Mouse (Mus musculus) embryonic fibroblast, embryonic 13.5 days (primary cell): ENCODE results near the gene Klk15. TPM values are rescaled to one million over a fixed set of nuclear protein-coding genes. Genes with fewer than 3 reads are reported as not detected.

Experiments
- H3K27ac ChIP-seq: 2 replicates; pipeline ENCODE4 v1.5.1; 2012; ENCODE audit warnings: low read length, control low read depth, inconsistent platforms; ENCODE audit not compliant: insufficient read depth
- H3K4me1 ChIP-seq: 2 replicates; pipeline ENCODE4 v1.6.1; 2011; ENCODE audit warnings: low read length; ENCODE audit not compliant: control insufficient read depth, insufficient read depth
- H3K4me3 ChIP-seq: 2 replicates; pipeline ENCODE4 v1.5.1; 2011; ENCODE audit warnings: mild to moderate bottlenecking, control low read depth, low read length; ENCODE audit not compliant: insufficient read depth
- CTCF ChIP-seq: IDR thresholded peaks from 2 replicates; pipeline ENCODE4 v1.5.1; 2011; ENCODE audit warnings: mild to moderate bottlenecking, control low read depth, low read length, moderate library complexity, borderline replicate concordance; ENCODE audit not compliant: insufficient read depth
- POLR2A ChIP-seq: IDR thresholded peaks from 2 replicates; pipeline ENCODE4 v1.6.1; 2011; ENCODE audit warnings: low read depth, mild to moderate bottlenecking, control low read depth, low read length, moderate library complexity
- polyA plus RNA-seq: library from polyadenylated mRNA; stranded (reverse); fragments of >200 nt; gene quantifications from 2 replicates; pipeline ENCODE4 v1.2.4, GENCODE M21; 2011; ENCODE audit warnings: low read depth; ENCODE audit not compliant: missing spikeins, insufficient read length

The Klk15 gene
- not detected in 2 replicates for polyA plus RNA-seq

DNA sequence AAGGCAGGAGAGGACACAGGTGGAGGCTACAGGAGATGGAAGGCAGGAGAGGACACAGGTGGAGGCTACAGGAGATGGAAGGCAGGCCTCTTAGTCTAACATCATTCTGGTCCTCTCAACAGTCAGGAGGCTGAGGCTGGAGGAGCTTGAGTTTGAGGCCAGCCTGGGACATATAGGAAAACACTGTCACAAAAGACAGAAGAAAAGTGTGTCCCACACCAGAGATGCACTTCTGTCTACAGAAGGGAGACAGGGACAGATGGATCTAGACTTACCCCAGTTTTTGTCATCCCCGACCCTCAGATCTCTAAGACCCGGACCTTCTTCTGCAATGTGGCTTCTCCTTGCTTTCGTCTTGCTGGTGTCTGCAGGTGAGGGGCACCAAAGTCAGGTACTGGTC is at the start of gene Klk15:
TSS of gene Klk15 (plus strand) at position 301 of the 400 bp plus-strand sequence.
- no peak within 1 kb of the TSS for H3K4me3 ChIP-seq
- no peaks in the 10 kb centered on the region for H3K4me1 ChIP-seq
- no peak within 1 kb of the TSS for H3K27ac ChIP-seq
- TF ChIP-seq POLR2A (no peak), CTCF (no peak)

DNA sequence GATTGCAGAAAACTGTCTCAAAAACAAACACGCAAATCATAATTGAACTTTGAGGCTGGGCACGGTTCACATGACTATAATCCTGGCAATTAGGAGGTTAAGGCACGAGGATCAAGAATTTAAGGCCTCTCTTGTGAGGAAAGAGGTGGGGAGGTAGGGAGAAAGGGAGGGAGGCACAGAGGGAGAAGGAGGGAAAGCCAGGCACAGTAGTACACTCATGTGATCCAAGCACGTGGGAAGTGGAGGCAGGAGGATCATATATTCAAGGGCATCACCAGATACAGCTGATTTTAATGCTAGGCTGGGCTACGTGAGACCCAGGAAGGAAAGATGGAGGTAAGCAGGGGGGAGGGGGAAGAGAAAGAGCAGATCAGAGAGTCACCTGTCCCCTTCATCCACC is 42.2 kb upstream of the Klk15 start:
- no peak for TF ChIP-seq POLR2A
- TF ChIP-seq CTCF, result no peak
- Histone ChIP-seq H3K4me1 (no peaks in the 10 kb centered on the region), H3K4me3 (no peak overlapping the region), H3K27ac (no peak overlapping the region)

DNA sequence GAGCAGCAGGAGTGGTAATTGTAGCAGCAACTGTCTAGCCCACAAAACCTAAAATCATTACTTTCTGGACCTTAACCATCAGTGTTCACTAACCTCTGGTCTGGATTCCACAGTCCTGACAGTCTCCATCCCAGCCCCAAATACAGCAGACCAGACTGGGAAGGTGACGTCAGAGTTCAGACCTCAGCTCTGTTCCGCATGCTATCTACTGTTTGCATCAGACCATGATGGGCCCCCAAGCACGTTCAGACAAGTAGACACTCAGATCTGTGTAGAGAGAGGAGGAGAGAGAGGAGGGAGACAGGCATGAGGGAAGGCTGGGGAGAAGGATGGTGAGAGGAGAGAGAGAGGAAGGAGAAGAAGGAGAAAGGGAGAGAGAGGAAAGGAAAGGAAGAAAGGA is 41.8 kb upstream of the Klk15 start:
- Histone ChIP-seq H3K27ac (no peak overlapping the region), H3K4me1 (no peaks in the 10 kb centered on the region), H3K4me3 (no peak overlapping the region)
- no peak for TF ChIP-seq POLR2A
- no peak for TF ChIP-seq CTCF

GRCm38 (mm10) chr7:43894836-43895235 is 38.7 kb upstream of the Klk15 start:
- Histone ChIP-seq H3K4me3 (no peak overlapping the region), H3K4me1 (no peaks in the 10 kb centered on the region), H3K27ac (no peak overlapping the region)
- no peak for TF ChIP-seq POLR2A
- TF ChIP-seq CTCF, result peak; percentile 63; the same call in 1 of the 2 replicates

DNA sequence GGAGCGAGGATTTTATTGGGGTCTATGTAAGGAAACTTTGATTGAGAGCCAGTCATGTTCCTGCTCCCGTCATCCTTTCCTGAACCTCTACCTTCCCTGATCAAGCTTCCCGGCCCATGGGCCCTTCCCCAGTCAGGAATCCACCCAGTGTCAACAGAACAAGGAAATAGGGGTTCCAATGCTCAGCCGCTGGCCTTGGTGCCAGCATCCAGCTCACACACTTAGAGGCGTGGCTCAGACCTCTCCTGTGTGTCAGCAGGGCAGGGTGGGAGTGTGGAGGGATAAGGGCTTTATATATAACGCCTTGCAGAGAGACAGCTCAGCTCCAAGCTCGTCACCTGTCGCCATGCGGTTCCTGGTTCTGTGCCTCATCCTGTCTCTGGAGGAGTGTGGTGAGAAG is 18.7 kb upstream of the Klk15 start:
- Histone ChIP-seq H3K4me1 (no peaks in the 10 kb centered on the region), H3K4me3 (no peak overlapping the region), H3K27ac (no peak overlapping the region)
- TF ChIP-seq POLR2A (no peak), CTCF (no peak)

- TF ChIP-seq CTCF, result no peak
- no peak for TF ChIP-seq POLR2A
- Histone ChIP-seq H3K27ac (no peak overlapping the region), H3K4me3 (no peak overlapping the region), H3K4me1 (no peaks in the 10 kb centered on the region)
These were observed 15.1 kb upstream of the Klk15 start for GRCm38 (mm10) chr7:43918426-43918825.

GRCm38 (mm10) chr7:43918871-43919270 is 14.7 kb upstream of the Klk15 start:
- Histone ChIP-seq H3K4me1 (no peaks in the 10 kb centered on the region), H3K4me3 (no peak overlapping the region), H3K27ac (no peak overlapping the region)
- TF ChIP-seq POLR2A (no peak), CTCF (no peak)

DNA sequence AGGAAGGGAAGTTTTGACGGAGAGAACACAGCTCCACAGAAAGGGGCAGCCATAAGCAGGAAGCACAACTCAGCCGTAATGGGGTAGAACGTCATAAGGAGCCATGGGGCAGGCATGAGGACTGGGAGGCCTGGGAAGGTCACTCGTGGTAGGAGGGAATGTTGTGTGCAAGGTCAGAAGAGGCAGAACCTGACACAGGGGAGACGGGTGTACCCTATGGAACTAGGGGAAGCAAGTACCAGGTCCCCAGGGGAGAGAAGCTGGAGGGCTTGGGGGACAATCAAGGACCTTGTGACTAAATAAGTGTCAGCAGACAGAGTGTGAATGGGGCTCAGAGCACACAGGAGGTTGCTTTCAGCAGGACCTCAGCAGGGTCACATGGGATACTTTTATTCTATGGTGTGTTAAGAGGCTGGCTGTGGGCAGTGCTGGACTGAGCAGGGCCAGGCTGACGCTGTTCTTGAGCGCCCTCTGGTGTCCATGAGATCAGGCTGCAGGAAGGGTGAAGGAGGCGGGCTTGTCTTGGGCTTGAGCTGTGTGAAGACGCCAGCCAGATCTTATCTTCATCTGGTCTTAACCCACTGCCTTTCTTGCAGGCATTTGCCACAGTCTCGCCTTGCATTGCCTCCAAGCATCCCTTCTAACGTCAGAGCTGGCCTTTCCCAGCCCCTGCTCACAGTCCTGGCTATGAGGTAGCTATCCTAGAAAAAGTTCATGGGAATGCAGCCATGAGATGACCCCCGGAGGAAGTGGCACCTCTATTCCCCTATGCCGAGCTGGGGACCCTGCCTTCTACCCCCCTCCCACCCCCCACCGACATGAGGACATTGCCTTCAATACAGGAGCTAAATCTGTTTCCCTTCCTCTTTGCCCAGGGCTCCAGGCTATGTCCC is 13.7 kb upstream of the Klk15 start:
- no peaks in the 10 kb centered on the region for H3K4me1 ChIP-seq
- TF ChIP-seq CTCF (peak; percentile 97), POLR2A (no peak)
- H3K27ac ChIP-seq, result no peak overlapping the region
- H3K4me3 ChIP-seq, result no peak overlapping the region

DNA sequence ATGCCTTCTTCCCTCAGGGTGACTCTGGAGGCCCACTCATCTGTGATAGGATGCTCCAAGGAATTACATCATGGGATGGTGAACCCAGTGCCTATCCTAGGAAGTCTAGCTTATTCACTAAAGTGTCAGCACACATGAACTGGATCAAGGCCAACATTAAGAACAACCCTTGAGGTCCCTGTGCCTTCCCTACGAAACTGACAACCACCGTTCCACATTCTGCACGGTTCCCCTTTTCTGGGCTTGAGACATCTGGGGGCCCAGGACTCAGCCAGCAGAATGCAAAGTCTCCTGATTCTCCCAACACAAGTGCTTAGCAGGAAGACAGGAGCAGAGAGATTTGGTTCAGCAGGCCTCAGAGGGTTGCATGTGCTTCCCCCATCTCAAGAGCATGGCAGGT is 13.0 kb upstream of the Klk15 start:
- Histone ChIP-seq H3K4me3 (no peak overlapping the region), H3K4me1 (no peaks in the 10 kb centered on the region), H3K27ac (no peak overlapping the region)
- TF ChIP-seq POLR2A (no peak), CTCF (no peak)

- H3K4me3 ChIP-seq, result no peak overlapping the region
- H3K27ac ChIP-seq, result no peak overlapping the region
- TF ChIP-seq CTCF (no peak), POLR2A (no peak)
- no peaks in the 10 kb centered on the region for H3K4me1 ChIP-seq
These were observed 12.5 kb upstream of the Klk15 start for GRCm38 (mm10) chr7:43921087-43921486.

DNA sequence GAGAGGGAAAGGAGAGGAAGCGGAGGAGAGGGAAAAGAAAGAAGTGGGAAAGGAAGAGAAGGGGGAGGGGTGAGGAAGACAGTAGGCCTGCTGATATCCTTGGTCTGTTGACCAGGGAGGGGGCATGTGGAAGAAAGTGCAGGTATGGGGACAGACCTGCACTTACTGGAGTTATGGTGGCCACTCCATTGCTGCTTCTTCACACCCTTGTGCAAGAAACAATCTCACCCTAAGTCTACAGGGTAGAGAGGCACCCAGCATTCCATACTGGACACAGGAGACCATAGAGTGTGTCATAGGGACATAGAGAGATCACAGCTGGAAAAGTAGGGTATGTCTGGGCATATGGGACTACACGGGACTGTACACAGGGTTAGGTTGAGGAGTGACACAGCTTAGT is 11.6 kb upstream of the Klk15 start:
- H3K4me3 ChIP-seq, result no peak overlapping the region
- H3K27ac ChIP-seq, result no peak overlapping the region
- no peaks in the 10 kb centered on the region for H3K4me1 ChIP-seq
- TF ChIP-seq POLR2A (no peak), CTCF (no peak)
